12 mouse cellular contexts compared by ENCODE assay signal in genomic region chr11:6623704-6624103, GRCm38 (mm10). TPM values are rescaled to one million over a fixed set of nuclear protein-coding genes. Genes with fewer than 3 reads are reported as not detected.
A peak's percentile ranks its signal among the peaks of the same experiment; 100 is the strongest.
DNase-seq lines count a peak whose midpoint lies in the region; ATAC-seq and TF ChIP-seq lines count a peak whose summit lies in the region.
"Had no signal": no experiment of that assay in that cellular context is flagged by ENCODE, and none has a peak within 500 bp of the region (broad histone marks: within the 10 kb centered on the region; RNA-seq: fewer than 3 reads in every experiment).

No protein-coding gene starts in this region.

- H3K36me3 ChIP-seq in heart, embryonic 15.5 days: peaks cover 50% of the 10 kb centered on the region
- peaks cover 57% of the 10 kb centered on the region for H3K36me3 ChIP-seq in ES-E14 (ENCODE audit: control insufficient read depth, insufficient read depth, low read length, poor library complexity, severe bottlenecking)
- peaks cover 58% of the 10 kb centered on the region for H3K36me3 ChIP-seq in intestine, embryonic 14.5 days (ENCODE audit: control insufficient read depth, insufficient read depth, low read length)
- peaks cover 55% of the 10 kb centered on the region for H3K36me3 ChIP-seq in megakaryocyte, embryonic 14.5 days (replicated peaks; ENCODE audit: low read length)

- H3K4me2 ChIP-seq in heart, embryonic 15.5 days: peak overlapping the region; percentile 81
- H3K4me2 ChIP-seq in intestine, embryonic 14.5 days (ENCODE audit: low read length): peak overlapping the region; percentile 28; the same call in 1 of the 2 replicates
- H3K4me2 ChIP-seq: embryonic facial prominence, embryonic 12.5 days had no signal

- no peaks in the 10 kb centered on the region for H3K27me3 ChIP-seq in heart, embryonic 15.5 days
- no peaks in the 10 kb centered on the region for H3K27me3 ChIP-seq in intestine, embryonic 14.5 days (replicated peaks; ENCODE audit: control insufficient read depth, insufficient read depth, low read length)
- H3K27me3 ChIP-seq in megakaryocyte, embryonic 14.5 days (replicated peaks): no peaks in the 10 kb centered on the region
- H3K27me3 ChIP-seq: embryonic facial prominence, embryonic 12.5 days had no signal

- 81% methylated on average over 10 of the region's 10 CpGs for WGBS in heart, embryonic 15.5 days
- 89% methylated on average over 10 of the region's 10 CpGs for WGBS in intestine, embryonic 14.5 days

- ATAC-seq in heart, embryonic 15.5 days (replicated peaks; ENCODE audit: insufficient number of reproducible peaks, insufficient read depth, low FRiP score, low read depth): no peak
- no peak for ATAC-seq in intestine, embryonic 14.5 days (replicated peaks; ENCODE audit: low FRiP score, low TSS enrichment, low read depth)

- peak overlapping the region; percentile 89 for H3K4me3 ChIP-seq in heart, embryonic 15.5 days
- H3K4me3 ChIP-seq in ES-E14 (ENCODE audit: insufficient read depth in 1 of 2, low read depth in 1 of 2, low read length in 2 of 2, poor library complexity in 1 of 2, severe bottlenecking in 1 of 2): peak overlapping the region; percentile 86
- H3K4me3 ChIP-seq in intestine, embryonic 14.5 days (ENCODE audit: low read depth, low read length): no peak overlapping the region
- H3K4me3 ChIP-seq in megakaryocyte, embryonic 14.5 days (replicated peaks): peak overlapping the region; percentile 91

- no peak overlapping the region for H3K9ac ChIP-seq in heart, embryonic 15.5 days
- H3K9ac ChIP-seq in ES-E14 (ENCODE audit: insufficient read depth, low read depth, low read length, poor library complexity, severe bottlenecking): peak overlapping the region; percentile 99; the same call in 1 of the 2 replicates
- H3K9ac ChIP-seq in intestine, embryonic 14.5 days (ENCODE audit: low read length): no peak overlapping the region
- H3K9ac ChIP-seq: embryonic facial prominence, embryonic 12.5 days had no signal

- no peak for DNase-seq in heart, postnatal 36 days
- no peak for DNase-seq in ES-E14 (ENCODE audit: low read depth, low spot score)
- DNase-seq in intestine, embryonic 14.5 days (ENCODE audit: low spot score): no peak
- no peak for DNase-seq in adrenal gland, postnatal 25 days
- no peak for DNase-seq in cerebellum, adult 9-10 months
- DNase-seq: lung, adult 18-20 months; right cerebral cortex, postnatal 25 days; thymus, postnatal 25 days had no signal

- intact Hi-C loops in heart, postnatal 36 days (cut with DNase I): no loop called here

- no peaks in the 10 kb centered on the region for H3K9me3 ChIP-seq in heart, embryonic 15.5 days (replicated peaks)
- no peaks in the 10 kb centered on the region for H3K9me3 ChIP-seq in ES-E14 (ENCODE audit: control insufficient read depth, insufficient read depth, low read depth, low read length)
- no peaks in the 10 kb centered on the region for H3K9me3 ChIP-seq in intestine, embryonic 14.5 days (ENCODE audit: control insufficient read depth, low read length)
- H3K9me3 ChIP-seq in megakaryocyte, embryonic 14.5 days: no peaks in the 10 kb centered on the region
- H3K9me3 ChIP-seq: embryonic facial prominence, embryonic 12.5 days had no signal

- H3K4me1 ChIP-seq in heart, embryonic 15.5 days (replicated peaks): peaks cover 32% of the 10 kb centered on the region
- H3K4me1 ChIP-seq in ES-E14 (ENCODE audit: control insufficient read depth in 2 of 2, insufficient read depth in 2 of 2, low read length in 2 of 2, poor library complexity in 1 of 2): peaks cover 2 to 3% of the 10 kb centered on the region in 2 experiments; a peak in 1 of 4 replicates
- H3K4me1 ChIP-seq in intestine, embryonic 14.5 days (replicated peaks; ENCODE audit: control insufficient read depth, insufficient read depth, low read length): peaks cover 19% of the 10 kb centered on the region
- H3K4me1 ChIP-seq in megakaryocyte, embryonic 14.5 days: peaks cover 72% of the 10 kb centered on the region

- in situ Hi-C loops in ES-E14 (cut with MboI; ENCODE audit: low sequenced_read_pairs in 2 of 2, unreplicated experiment in 2 of 2): no loop called here

- H3K27ac ChIP-seq in heart, embryonic 15.5 days: no peak overlapping the region
- H3K27ac ChIP-seq in ES-E14 (ENCODE audit: insufficient read depth, low read depth, low read length, poor library complexity, severe bottlenecking): no peak overlapping the region; the same call in 1 of the 2 replicates
- H3K27ac ChIP-seq in intestine, embryonic 14.5 days (ENCODE audit: low read depth): no peak overlapping the region
- H3K27ac ChIP-seq: embryonic facial prominence, embryonic 12.5 days had no signal

TF ChIP-seq in ES-E14, 5 proteins besides CTCF, POLR2A, EP300 and RAD21:
- TF ChIP-seq HCFC1 (IDR thresholded peaks at IDR 0.05; ENCODE audit: borderline replicate concordance, insufficient read depth, low read length) (no peak), ZC3H11A (IDR thresholded peaks at IDR 0.05; ENCODE audit: borderline replicate concordance, low read depth, low read length) (no peak), CHD2 (IDR thresholded peaks at IDR 0.05; ENCODE audit: low read depth, low read length) (no peak), ZNF384 (IDR thresholded peaks at IDR 0.05; ENCODE audit: low read depth, low read length) (no peak), MAFK (IDR thresholded peaks at IDR 0.05; ENCODE audit: insufficient read depth, low read depth, low read length) (no peak)
TF ChIP-seq in ES-E14: peak in this region for 0.

RNA-seq across cellular contexts. Expression of gene Tbrg4, which starts 2.2 kb away (rescaled TPM):
- polyA plus RNA-seq in heart, embryonic 15.5 days (2015; fragmentation: Nextera tagmentation; extraction: Ambion mirVana): 38.8 and 48.5 TPM in 2 replicates
- total RNA-seq in heart, postnatal 36 days (2021): 10 to 100 TPM; 93.4 to 98.4 TPM
- total RNA-seq in ES-E14 (2012; rRNA removed): 178 and 226 TPM in 2 replicates
- polyA plus RNA-seq in intestine, embryonic 14.5 days (2014; fragmentation: Nextera tagmentation; extraction: Ambion mirVana): 52.1 and 58.0 TPM in 2 replicates
- 55.6 and 136 TPM in 2 replicates for polyA plus RNA-seq in megakaryocyte, embryonic 14.5 days (2012; ENCODE audit: insufficient read depth, low replicate concordance)
- 54.1 and 60.7 TPM in 2 replicates for total RNA-seq in adrenal gland, postnatal 25 days (2021)

RNA-seq across cellular contexts. Expression of gene Wap, which starts 14.7 kb away (rescaled TPM):
- not detected in 2 replicates for polyA plus RNA-seq in heart, embryonic 15.5 days (2015; fragmentation: Nextera tagmentation; extraction: Ambion mirVana)
- total RNA-seq in heart, postnatal 36 days (2021): not detected
- not detected in 2 replicates for total RNA-seq in ES-E14 (2012; rRNA removed)
- not detected in 2 replicates for polyA plus RNA-seq in intestine, embryonic 14.5 days (2014; fragmentation: Nextera tagmentation; extraction: Ambion mirVana)
- not detected in 2 replicates for polyA plus RNA-seq in megakaryocyte, embryonic 14.5 days (2012; ENCODE audit: insufficient read depth, low replicate concordance)
- not detected in 2 replicates for total RNA-seq in adrenal gland, postnatal 25 days (2021)
- total RNA-seq: gastrocnemius, postnatal 4 days had no signal
- polyA plus RNA-seq: embryonic facial prominence, embryonic 12.5 days had no signal

RNA-seq across cellular contexts. Expression of gene Nacad, which starts 17.9 kb away (rescaled TPM):
- 1.1 and 3.3 TPM in 2 replicates for polyA plus RNA-seq in heart, embryonic 15.5 days (2015; fragmentation: Nextera tagmentation; extraction: Ambion mirVana)
- total RNA-seq in heart, postnatal 36 days (2021): 1 to 10 TPM in 1 of 2 experiments, under 1 TPM in 1; 0.92 to 1.0 TPM
- total RNA-seq in ES-E14 (2012; rRNA removed): 0.85 and 1.4 TPM in 2 replicates
- polyA plus RNA-seq in intestine, embryonic 14.5 days (2014; fragmentation: Nextera tagmentation; extraction: Ambion mirVana): 5.7 and 9.0 TPM in 2 replicates
- polyA plus RNA-seq in megakaryocyte, embryonic 14.5 days (2012; ENCODE audit: insufficient read depth, low replicate concordance): 0.34 and 0.63 TPM in 2 replicates
- total RNA-seq in adrenal gland, postnatal 25 days (2021): 2.2 and 2.5 TPM in 2 replicates

RNA-seq across cellular contexts. Expression of gene Ramp3, which starts 34.6 kb away (rescaled TPM):
- polyA plus RNA-seq in heart, embryonic 15.5 days (2015; fragmentation: Nextera tagmentation; extraction: Ambion mirVana): 2.6 and 4.0 TPM in 2 replicates
- total RNA-seq in heart, postnatal 36 days (2021): 1 to 10 TPM; 5.8 to 8.0 TPM
- 24.1 and 47.9 TPM in 2 replicates for total RNA-seq in ES-E14 (2012; rRNA removed)
- polyA plus RNA-seq in intestine, embryonic 14.5 days (2014; fragmentation: Nextera tagmentation; extraction: Ambion mirVana): 9.3 and 10.9 TPM in 2 replicates
- polyA plus RNA-seq in megakaryocyte, embryonic 14.5 days (2012; ENCODE audit: insufficient read depth, low replicate concordance): not detected in 2 replicates
- 10.5 and 13.4 TPM in 2 replicates for total RNA-seq in adrenal gland, postnatal 25 days (2021)
